Mouse (Mus musculus) cortical plate, adult 2 months (tissue): ENCODE data around the gene Emc3.

ENCODE experiments used
- CTCF ChIP-seq: fragments of 200-500 bp; IDR thresholded peaks from 2 replicates; pipeline ENCODE4 v1.5.1; 2011; ENCODE audit warnings: mild to moderate bottlenecking, control low read depth, low read length; ENCODE audit not compliant: insufficient read depth; ENCODE audit errors: extremely low read depth
- POLR2A ChIP-seq: fragments of 200-500 bp; IDR thresholded peaks from 2 replicates; pipeline ENCODE4 v1.6.1; 2011; ENCODE audit warnings: mild to moderate bottlenecking, low read length, control low read depth; ENCODE audit not compliant: insufficient read depth; ENCODE audit errors: extremely low read depth

GRCm38 (mm10) chr6:113494258-113494788 is 37.1 kb downstream of the Emc3 start:
- no peak; the same call in 1 of the 2 replicates for TF ChIP-seq POLR2A
- peak; percentile 47 for TF ChIP-seq CTCF
